Mouse (Mus musculus) heart, embryonic 12.5 days (tissue): Measurements from ENCODE around the gene Ap3s2. TPM values are rescaled to one million over a fixed set of nuclear protein-coding genes. Genes with fewer than 3 reads are reported as not detected.

ENCODE experiments used
- ATAC-seq: fragments of 200-750 bp; cut with Nextera tagmentation; 2 replicates; pipeline ENCODE4 v1.8.0; 2017; ENCODE audit warnings: moderate TSS enrichment, moderate library complexity; ENCODE audit not compliant: insufficient number of reproducible peaks, low FRiP score
- H3K27ac ChIP-seq: fragments of 300-500 bp; sonication (generic); 2 replicates; pipeline ENCODE4 v1.5.1; 2016; ENCODE audit warnings: mild to moderate bottlenecking, moderate library complexity; ENCODE audit not compliant: poor library complexity, severe bottlenecking
- H3K27me3 ChIP-seq: fragments of 300-500 bp; sonication (generic); replicated peaks from 2 replicates; pipeline ENCODE4 v1.6.1; 2016; ENCODE audit warnings: mild to moderate bottlenecking, moderate library complexity
- H3K36me3 ChIP-seq: fragments of 300-500 bp; sonication (generic); 2 replicates; pipeline ENCODE4 v1.6.1; 2016; ENCODE audit warnings: mild to moderate bottlenecking, moderate library complexity
- H3K4me1 ChIP-seq: fragments of 300-500 bp; sonication (generic); replicated peaks from 2 replicates; pipeline ENCODE4 v1.6.1; 2016; ENCODE audit warnings: mild to moderate bottlenecking
- H3K4me2 ChIP-seq: fragments of 300-500 bp; sonication (generic); 2 replicates; pipeline ENCODE4 v1.6.1; 2016; ENCODE audit warnings: mild to moderate bottlenecking, moderate library complexity
- H3K4me3 ChIP-seq: fragments of 300-500 bp; sonication (generic); 2 replicates; pipeline ENCODE4 v1.5.1; 2016; ENCODE audit warnings: mild to moderate bottlenecking
- H3K9ac ChIP-seq: fragments of 300-500 bp; sonication (generic); 2 replicates; pipeline ENCODE4 v1.6.1; 2016; ENCODE audit warnings: mild to moderate bottlenecking, moderate library complexity
- H3K9me3 ChIP-seq: fragments of 300-500 bp; sonication (generic); replicated peaks from 2 replicates; pipeline ENCODE4 v1.6.1; 2016; ENCODE audit warnings: mild to moderate bottlenecking, moderate library complexity
- WGBS: fragments of 180-500 bp; shearing (Covaris S2); methylation state at CpG from one replicate; pipeline ENCODE4 v1.1.7; 2016; 5-methylcytosine and 5-hydroxymethylcytosine counted together
- polyA plus RNA-seq: library from polyadenylated mRNA; unstranded; fragments of >200 nt; fragmentation: Nextera tagmentation; extraction: Ambion mirVana; gene quantifications from 2 replicates; pipeline ENCODE4 v1.2.1, GENCODE M21; 2016

The Ap3s2 gene
- polyA plus RNA-seq, 1 experiment from 2014 or later: 36.6 TPM

DNA sequence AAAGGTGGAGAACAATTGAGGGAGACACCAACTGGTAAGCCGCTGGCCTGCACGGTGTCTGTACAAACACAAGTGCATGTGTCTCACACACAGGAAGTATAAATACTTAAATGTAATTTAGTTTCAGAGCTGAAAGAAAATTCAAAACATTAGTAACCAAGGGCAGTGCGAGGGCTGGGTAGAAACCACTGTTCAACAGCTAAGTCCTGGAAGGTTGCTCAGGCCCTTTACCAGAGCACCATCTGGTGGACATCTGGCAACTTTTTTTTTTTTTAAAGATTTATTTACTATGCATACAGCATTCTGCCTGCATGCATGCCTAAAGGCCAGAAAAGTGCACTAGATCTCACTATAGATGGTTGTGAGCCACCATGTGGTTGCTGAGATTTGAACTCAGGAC lies 5.9 kb downstream of the Ap3s2 start:
- no peak overlapping the region for H3K4me2 ChIP-seq
- peaks cover 2% of the 10 kb centered on the region for H3K4me1 ChIP-seq
- H3K36me3 ChIP-seq: peaks cover 41% of the 10 kb centered on the region
- no peaks in the 10 kb centered on the region for H3K27me3 ChIP-seq
- 75% methylated on average over 3 of the region's 3 CpGs for WGBS
- H3K27ac ChIP-seq: no peak overlapping the region
- H3K9me3 ChIP-seq: no peaks in the 10 kb centered on the region
- H3K9ac ChIP-seq: no peak overlapping the region
- H3K4me3 ChIP-seq: no peak overlapping the region
- no peak for ATAC-seq

- Histone ChIP-seq H3K4me3 (no peak overlapping the region), H3K4me1 (0 out of 2 replicates have a peak, but pooled peaks cover 4% of the 10 kb centered on the region), H3K4me2 (no peak overlapping the region), H3K9ac (no peak overlapping the region), H3K36me3 (peaks cover 63% of the 10 kb centered on the region), H3K27ac (no peak overlapping the region), H3K27me3 (no peaks in the 10 kb centered on the region), H3K9me3 (no peaks in the 10 kb centered on the region)
- WGBS: 66% methylated on average over 2 of the region's 2 CpGs
- ATAC-seq: no peak
Observed at GRCm38 (mm10) chr7:79907356-79907755, 13.1 kb downstream of the Ap3s2 start.

DNA sequence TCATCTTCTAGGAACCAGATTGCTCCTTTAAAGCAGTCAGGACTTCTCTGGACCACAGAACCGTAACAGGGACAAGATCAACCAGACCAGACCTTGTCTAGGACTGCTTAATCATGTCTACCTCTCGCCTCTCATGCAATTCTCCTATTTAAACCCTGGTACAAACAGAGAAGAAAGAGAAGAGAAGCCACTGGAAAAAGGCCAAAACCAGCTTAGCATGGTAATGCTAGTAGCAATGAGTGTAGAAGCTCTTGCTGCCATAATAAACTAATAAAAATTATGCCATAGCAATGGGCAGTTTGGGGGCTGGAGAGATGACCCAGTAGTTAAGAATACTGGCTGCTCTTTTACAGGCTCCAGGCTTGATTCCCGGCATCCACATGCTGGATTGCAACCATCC lies 13.5 kb downstream of the Ap3s2 start:
- no peak overlapping the region for H3K9ac ChIP-seq
- H3K36me3 ChIP-seq: peaks cover 67% of the 10 kb centered on the region

GRCm38 (mm10) chr7:79905193-79905592 lies 15.3 kb downstream of the Ap3s2 start:
- Histone ChIP-seq H3K27me3 (no peaks in the 10 kb centered on the region), H3K27ac (no peak overlapping the region), H3K9me3 (no peaks in the 10 kb centered on the region), H3K9ac (no peak overlapping the region), H3K4me2 (no peak overlapping the region), H3K36me3 (peaks cover 70% of the 10 kb centered on the region), H3K4me3 (no peak overlapping the region), H3K4me1 (0 out of 2 replicates have a peak, but pooled peaks cover 4% of the 10 kb centered on the region)
- no peak for ATAC-seq
- WGBS: 84% methylated on average over 4 of the region's 4 CpGs

More for the DNA sequence above, 13.5 kb downstream of the Ap3s2 start:
- H3K4me1 ChIP-seq: 0 out of 2 replicates have a peak, but pooled peaks cover 4% of the 10 kb centered on the region
- WGBS: 93% methylated on average over 3 of the region's 3 CpGs
- no peak overlapping the region for H3K27ac ChIP-seq
- H3K9me3 ChIP-seq: no peaks in the 10 kb centered on the region
- no peak for ATAC-seq
- H3K27me3 ChIP-seq: no peaks in the 10 kb centered on the region
- no peak overlapping the region for H3K4me3 ChIP-seq
- H3K4me2 ChIP-seq: no peak overlapping the region

- ATAC-seq: no peak
- Histone ChIP-seq H3K4me3 (no peak overlapping the region), H3K27me3 (no peaks in the 10 kb centered on the region), H3K4me1 (0 out of 2 replicates have a peak, but pooled peaks cover 4% of the 10 kb centered on the region), H3K36me3 (peaks cover 62% of the 10 kb centered on the region), H3K9me3 (no peaks in the 10 kb centered on the region), H3K4me2 (no peak overlapping the region), H3K27ac (no peak overlapping the region), H3K9ac (no peak overlapping the region)
- WGBS: 60% methylated on average over 8 of the region's 8 CpGs
Observed at GRCm38 (mm10) chr7:79903160-79903792, 17.2 kb downstream of the Ap3s2 start.

GRCm38 (mm10) chr7:79900753-79901152 lies 19.7 kb downstream of the Ap3s2 start:
- no peak overlapping the region for H3K4me3 ChIP-seq
- ATAC-seq: no peak
- 92% methylated on average over 6 of the region's 6 CpGs for WGBS
- no peaks in the 10 kb centered on the region for H3K27me3 ChIP-seq
- H3K4me2 ChIP-seq: no peak overlapping the region
- H3K9ac ChIP-seq: no peak overlapping the region
- H3K9me3 ChIP-seq: no peaks in the 10 kb centered on the region
- peaks cover 46% of the 10 kb centered on the region for H3K36me3 ChIP-seq
- H3K4me1 ChIP-seq: 0 out of 2 replicates have a peak, but pooled peaks cover 4% of the 10 kb centered on the region
- H3K27ac ChIP-seq: no peak overlapping the region

DNA sequence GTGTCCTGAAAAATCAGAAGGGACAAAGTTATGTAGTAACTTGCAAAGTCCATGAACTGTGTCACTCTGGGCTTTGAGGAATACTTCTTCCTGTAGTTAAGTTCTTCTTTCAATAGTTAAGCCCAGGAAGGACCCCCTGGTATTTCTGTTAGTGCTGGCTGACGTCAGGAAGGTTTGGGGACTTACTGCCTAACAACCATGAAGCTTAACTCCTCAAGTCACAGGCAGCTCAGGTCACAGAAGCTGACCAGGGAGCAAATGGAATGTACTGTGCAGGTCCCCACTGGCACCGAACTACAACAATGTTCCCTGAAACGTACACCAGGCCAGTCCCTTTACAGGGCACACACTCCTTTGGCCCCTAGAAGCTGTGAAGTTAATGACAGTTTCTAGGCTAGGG lies 25.2 kb downstream of the Ap3s2 start:
- no peak overlapping the region for H3K4me2 ChIP-seq
- H3K9me3 ChIP-seq: no peaks in the 10 kb centered on the region
- WGBS: 74% methylated on average over 3 of the region's 3 CpGs
- peaks cover 31% of the 10 kb centered on the region for H3K4me1 ChIP-seq
- peaks cover 29% of the 10 kb centered on the region for H3K36me3 ChIP-seq
- H3K27ac ChIP-seq: no peak overlapping the region
- no peak overlapping the region for H3K4me3 ChIP-seq
- no peak for ATAC-seq
- no peak overlapping the region for H3K9ac ChIP-seq
- no peaks in the 10 kb centered on the region for H3K27me3 ChIP-seq

DNA sequence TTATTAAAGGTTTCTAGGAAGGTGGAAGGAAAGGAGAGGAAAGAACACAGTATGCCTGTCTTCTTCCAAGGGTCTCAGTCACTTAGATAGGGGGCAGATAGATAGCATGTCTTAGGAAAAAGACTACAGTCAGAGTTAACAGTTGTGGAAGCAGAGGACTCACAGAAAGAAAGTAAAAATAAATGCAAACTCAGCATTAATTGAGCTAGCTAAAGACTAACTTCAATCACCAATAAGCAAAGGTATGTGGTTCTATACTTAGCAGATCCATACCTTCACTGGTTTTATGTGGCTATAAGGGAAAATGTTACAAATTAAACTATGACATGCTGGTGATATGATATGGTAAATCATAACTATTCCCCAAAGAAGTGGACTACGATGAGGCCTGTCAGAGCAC lies 25.7 kb downstream of the Ap3s2 start:
- Histone ChIP-seq H3K9me3 (no peaks in the 10 kb centered on the region), H3K27ac (no peak overlapping the region), H3K4me1 (peaks cover 33% of the 10 kb centered on the region), H3K4me2 (no peak overlapping the region), H3K9ac (no peak overlapping the region), H3K4me3 (no peak overlapping the region), H3K36me3 (peaks cover 29% of the 10 kb centered on the region), H3K27me3 (no peaks in the 10 kb centered on the region)
- 89% methylated on average over 1 of the region's 1 CpGs for WGBS
- no peak for ATAC-seq

DNA sequence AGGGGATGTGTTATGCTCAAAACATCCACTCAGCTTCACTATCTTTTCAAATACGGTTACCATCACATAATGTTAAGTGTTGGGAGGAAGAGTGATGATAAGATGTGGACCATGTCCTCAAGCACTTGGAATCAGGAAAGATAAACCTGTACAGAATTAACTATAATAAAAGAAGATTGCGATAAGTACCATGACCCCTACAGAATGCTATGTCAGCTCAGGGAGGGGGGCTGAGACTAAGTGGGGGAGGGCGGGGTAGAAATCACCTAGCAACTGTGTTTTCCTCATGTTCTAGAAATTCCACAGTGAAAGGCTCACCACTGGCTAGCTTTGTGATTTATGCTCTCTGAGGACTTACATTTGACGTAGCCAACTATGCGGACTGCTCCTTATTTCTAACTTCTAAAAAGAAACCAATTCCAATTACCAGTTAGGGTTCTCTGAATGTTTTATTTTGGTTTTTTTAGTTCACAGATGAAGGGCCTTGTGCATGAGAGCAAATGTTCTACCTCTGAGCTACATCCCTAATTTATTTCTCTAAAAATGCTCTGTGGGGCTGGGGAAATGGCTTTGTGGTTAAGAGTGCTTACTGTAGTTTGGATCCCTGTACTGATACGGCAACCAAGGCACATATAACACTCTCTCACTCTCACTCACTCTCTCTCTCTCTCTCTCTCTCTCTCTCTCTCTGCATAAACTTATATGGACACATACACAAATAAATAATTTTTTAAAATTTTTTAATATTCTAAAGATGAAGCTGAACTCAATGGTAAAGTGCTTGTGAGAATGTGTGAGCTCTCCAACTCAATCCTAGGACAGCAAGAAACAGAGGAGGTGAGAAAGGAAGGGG lies 27.6 kb downstream of the Ap3s2 start:
- no peak for ATAC-seq
- whole genome bisulfite sequencing: 62% methylated on average over 6 of the region's 6 CpGs
- Histone ChIP-seq H3K4me3 (no peak overlapping the region), H3K27ac (no peak overlapping the region), H3K36me3 (peaks cover 30% of the 10 kb centered on the region), H3K4me1 (peaks cover 33% of the 10 kb centered on the region), H3K27me3 (no peaks in the 10 kb centered on the region), H3K9ac (no peak overlapping the region), H3K4me2 (no peak overlapping the region), H3K9me3 (no peaks in the 10 kb centered on the region)

DNA sequence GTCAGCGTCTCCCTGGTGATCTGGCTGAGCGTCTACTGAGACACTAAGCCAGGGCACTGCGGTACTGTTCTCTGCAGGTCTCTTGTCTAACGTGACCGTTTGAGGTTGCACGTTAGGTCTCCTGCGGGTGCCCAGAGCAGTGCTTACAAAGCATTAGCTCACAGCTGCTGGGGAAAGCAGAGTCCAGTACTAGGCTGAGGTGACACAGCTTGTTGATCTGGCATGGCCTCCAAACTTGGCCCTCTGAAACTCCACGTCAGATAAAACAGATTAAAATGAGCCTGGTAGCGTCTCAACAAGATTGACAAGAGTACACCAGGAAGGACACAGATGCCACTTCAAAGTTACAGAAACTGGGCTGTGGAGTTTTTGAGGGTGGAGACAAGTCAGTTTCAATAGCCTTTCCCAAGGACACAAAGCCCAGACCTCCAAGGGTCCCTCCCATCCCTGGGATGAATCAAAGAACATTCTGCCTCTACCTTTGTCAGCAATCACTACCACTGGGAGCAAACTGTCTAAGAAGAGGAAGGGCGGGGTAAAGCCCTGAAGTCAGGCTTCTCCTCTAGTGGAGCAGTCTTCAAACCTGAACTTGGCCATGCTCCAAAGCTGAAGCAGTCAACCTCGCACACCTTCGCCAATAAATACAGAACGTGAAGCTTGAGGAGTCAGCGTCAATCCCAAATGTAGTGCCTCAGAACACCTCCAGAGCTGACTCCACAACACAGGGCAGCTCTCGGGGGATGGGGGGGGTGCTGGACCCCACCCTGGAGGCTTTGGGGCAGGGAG lies 29.8 kb downstream of the Ap3s2 start:
- WGBS: 76% methylated on average over 15 of the region's 15 CpGs
- H3K27me3 ChIP-seq: no peaks in the 10 kb centered on the region
- H3K4me3 ChIP-seq: no peak overlapping the region
- no peak overlapping the region for H3K27ac ChIP-seq
- H3K9me3 ChIP-seq: no peaks in the 10 kb centered on the region
- H3K4me1 ChIP-seq: peaks cover 40% of the 10 kb centered on the region
- ATAC-seq: no peak
- no peak overlapping the region for H3K4me2 ChIP-seq
- no peak overlapping the region for H3K9ac ChIP-seq
- peaks cover 24% of the 10 kb centered on the region for H3K36me3 ChIP-seq

- Histone ChIP-seq H3K9ac (no peak overlapping the region), H3K4me2 (no peak overlapping the region), H3K27me3 (no peaks in the 10 kb centered on the region), H3K27ac (no peak overlapping the region), H3K4me3 (no peak overlapping the region), H3K36me3 (peaks cover 20% of the 10 kb centered on the region), H3K9me3 (no peaks in the 10 kb centered on the region), H3K4me1 (peaks cover 40% of the 10 kb centered on the region)
- no peak for ATAC-seq
- WGBS: 79% methylated on average over 9 of the region's 9 CpGs
Observed at GRCm38 (mm10) chr7:79888603-79889002, 31.8 kb downstream of the Ap3s2 start.
